Mouse (Mus musculus): Measurements from ENCODE around the gene Galnt2. TPM values are rescaled to one million over a fixed set of nuclear protein-coding genes. Genes with fewer than 3 reads are reported as not detected.

The Galnt2 gene
- 66.1 and 70.0 TPM in 2 replicates for polyA plus RNA-seq (2014; fragmentation: Nextera tagmentation; extraction: Ambion mirVana)

GRCm38 (mm10) chr8:124231176-124231484 lies at the start of gene Galnt2:
Gene Galnt2 (plus strand): TSS chr8:124231391.
- peak; percentile 89 for ATAC-seq (ENCODE audit: low read depth)
- WGBS = 0% methylated on average over 4 of the region's 53 CpGs
- peak; percentile 90 for DNase-seq (ENCODE audit: low spot score)
- Histone ChIP-seq H3K9ac (ENCODE audit: low read depth, low read length) (peak within 1 kb of the TSS; percentile 87), H3K9me3 (ENCODE audit: control insufficient read depth, low read length) (no peaks in the 10 kb centered on the region), H3K27ac (replicated peaks; ENCODE audit: low read depth, low read length) (peak within 1 kb of the TSS; percentile 63; the same call in 1 of the 2 replicates), H3K4me2 (ENCODE audit: low read depth, low read length) (peak within 1 kb of the TSS; percentile 89), H3K27me3 (replicated peaks; ENCODE audit: control insufficient read depth, insufficient read depth, low read length) (no peaks in the 10 kb centered on the region), H3K4me3 (ENCODE audit: low read depth, low read length) (peak within 1 kb of the TSS; percentile 88), H3K36me3 (ENCODE audit: control insufficient read depth, insufficient read depth, low read length) (no peaks in the 10 kb centered on the region), H3K4me1 (ENCODE audit: control insufficient read depth, insufficient read depth, low read length) (peaks cover 8% of the 10 kb centered on the region)

GRCm38 (mm10) chr8:124181751-124182150 lies 49.4 kb upstream of the Galnt2 start:
- Histone ChIP-seq H3K4me2 (ENCODE audit: low read depth, low read length) (no peak overlapping the region), H3K36me3 (ENCODE audit: control insufficient read depth, insufficient read depth, low read length) (no peaks in the 10 kb centered on the region), H3K9ac (ENCODE audit: low read depth, low read length) (no peak overlapping the region), H3K4me1 (ENCODE audit: control insufficient read depth, insufficient read depth, low read length) (peaks cover 3% of the 10 kb centered on the region; the same call in 1 of the 2 replicates), H3K27me3 (replicated peaks; ENCODE audit: control insufficient read depth, insufficient read depth, low read length) (0 out of 2 replicates have a peak, but pooled peaks cover 3% of the 10 kb centered on the region), H3K9me3 (ENCODE audit: control insufficient read depth, low read length) (no peaks in the 10 kb centered on the region), H3K4me3 (ENCODE audit: low read depth, low read length) (no peak overlapping the region), H3K27ac (replicated peaks; ENCODE audit: low read depth, low read length) (no peak overlapping the region)
- no peak for DNase-seq (ENCODE audit: low spot score)
- 78% methylated on average over 5 of the region's 5 CpGs for WGBS
- no peak for ATAC-seq (ENCODE audit: low read depth)

- H3K4me3 ChIP-seq (ENCODE audit: low read depth, low read length) = no peak overlapping the region
- H3K4me2 ChIP-seq (ENCODE audit: low read depth, low read length) = no peak overlapping the region
- DNase-seq (ENCODE audit: low spot score) = peak; percentile 42
- H3K27ac ChIP-seq (replicated peaks; ENCODE audit: low read depth, low read length) = no peak overlapping the region
- 0 out of 2 replicates have a peak, but pooled peaks cover 3% of the 10 kb centered on the region for H3K27me3 ChIP-seq (replicated peaks; ENCODE audit: control insufficient read depth, insufficient read depth, low read length)
- 54% methylated on average over 13 of the region's 13 CpGs for WGBS
- peak; percentile 45; the same call in 1 of the 2 replicates for ATAC-seq (ENCODE audit: low read depth)
- H3K9me3 ChIP-seq (ENCODE audit: control insufficient read depth, low read length) = no peaks in the 10 kb centered on the region
- H3K9ac ChIP-seq (ENCODE audit: low read depth, low read length) = no peak overlapping the region
- no peaks in the 10 kb centered on the region for H3K36me3 ChIP-seq (ENCODE audit: control insufficient read depth, insufficient read depth, low read length)
- peaks cover 3% of the 10 kb centered on the region; the same call in 1 of the 2 replicates for H3K4me1 ChIP-seq (ENCODE audit: control insufficient read depth, insufficient read depth, low read length)
These were observed 49.0 kb upstream of the Galnt2 start for GRCm38 (mm10) chr8:124182224-124182623.

GRCm38 (mm10) chr8:124184078-124184477 lies 47.1 kb upstream of the Galnt2 start:
- Histone ChIP-seq H3K9ac (ENCODE audit: low read depth, low read length) (no peak overlapping the region), H3K27me3 (replicated peaks; ENCODE audit: control insufficient read depth, insufficient read depth, low read length) (0 out of 2 replicates have a peak, but pooled peaks cover 3% of the 10 kb centered on the region), H3K36me3 (ENCODE audit: control insufficient read depth, insufficient read depth, low read length) (no peaks in the 10 kb centered on the region), H3K27ac (replicated peaks; ENCODE audit: low read depth, low read length) (no peak overlapping the region), H3K4me2 (ENCODE audit: low read depth, low read length) (no peak overlapping the region), H3K4me1 (ENCODE audit: control insufficient read depth, insufficient read depth, low read length) (peaks cover 3% of the 10 kb centered on the region; the same call in 1 of the 2 replicates), H3K9me3 (ENCODE audit: control insufficient read depth, low read length) (no peaks in the 10 kb centered on the region), H3K4me3 (ENCODE audit: low read depth, low read length) (no peak overlapping the region)
- WGBS = 60% methylated on average over 3 of the region's 3 CpGs
- DNase-seq (ENCODE audit: low spot score) = peak; percentile 45
- no peak for ATAC-seq (ENCODE audit: low read depth)

GRCm38 (mm10) chr8:124184507-124184906 lies 46.7 kb upstream of the Galnt2 start:
- DNase-seq (ENCODE audit: low spot score) (peak; percentile 51), ATAC-seq (ENCODE audit: low read depth) (peak; percentile 56; the same call in 1 of the 2 replicates)
- Histone ChIP-seq H3K9ac (ENCODE audit: low read depth, low read length) (no peak overlapping the region), H3K27ac (replicated peaks; ENCODE audit: low read depth, low read length) (no peak overlapping the region), H3K27me3 (replicated peaks; ENCODE audit: control insufficient read depth, insufficient read depth, low read length) (0 out of 2 replicates have a peak, but pooled peaks cover 3% of the 10 kb centered on the region), H3K36me3 (ENCODE audit: control insufficient read depth, insufficient read depth, low read length) (no peaks in the 10 kb centered on the region), H3K9me3 (ENCODE audit: control insufficient read depth, low read length) (no peaks in the 10 kb centered on the region), H3K4me3 (ENCODE audit: low read depth, low read length) (no peak overlapping the region), H3K4me2 (ENCODE audit: low read depth, low read length) (no peak overlapping the region), H3K4me1 (ENCODE audit: control insufficient read depth, insufficient read depth, low read length) (peaks cover 3% of the 10 kb centered on the region; the same call in 1 of the 2 replicates)
- 59% methylated on average over 2 of the region's 2 CpGs for WGBS

- ATAC-seq (ENCODE audit: low read depth) = no peak
- Histone ChIP-seq H3K4me2 (ENCODE audit: low read depth, low read length) (no peak overlapping the region), H3K9ac (ENCODE audit: low read depth, low read length) (no peak overlapping the region), H3K27me3 (replicated peaks; ENCODE audit: control insufficient read depth, insufficient read depth, low read length) (0 out of 2 replicates have a peak, but pooled peaks cover 3% of the 10 kb centered on the region), H3K36me3 (ENCODE audit: control insufficient read depth, insufficient read depth, low read length) (no peaks in the 10 kb centered on the region), H3K4me3 (ENCODE audit: low read depth, low read length) (no peak overlapping the region), H3K9me3 (ENCODE audit: control insufficient read depth, low read length) (no peaks in the 10 kb centered on the region), H3K27ac (replicated peaks; ENCODE audit: low read depth, low read length) (no peak overlapping the region), H3K4me1 (ENCODE audit: control insufficient read depth, insufficient read depth, low read length) (peaks cover 3% of the 10 kb centered on the region; the same call in 1 of the 2 replicates)
- peak; percentile 50 for DNase-seq (ENCODE audit: low spot score)
- WGBS = 81% methylated on average over 6 of the region's 6 CpGs
These were observed 46.1 kb upstream of the Galnt2 start for GRCm38 (mm10) chr8:124185081-124185480.

GRCm38 (mm10) chr8:124190388-124190787 lies 40.8 kb upstream of the Galnt2 start:
- Histone ChIP-seq H3K4me2 (ENCODE audit: low read depth, low read length) (no peak overlapping the region), H3K4me1 (ENCODE audit: control insufficient read depth, insufficient read depth, low read length) (no peaks in the 10 kb centered on the region), H3K9ac (ENCODE audit: low read depth, low read length) (no peak overlapping the region), H3K27me3 (replicated peaks; ENCODE audit: control insufficient read depth, insufficient read depth, low read length) (peaks cover 3% of the 10 kb centered on the region; the same call in 1 of the 2 replicates), H3K27ac (replicated peaks; ENCODE audit: low read depth, low read length) (no peak overlapping the region), H3K9me3 (ENCODE audit: control insufficient read depth, low read length) (no peaks in the 10 kb centered on the region), H3K4me3 (ENCODE audit: low read depth, low read length) (no peak overlapping the region), H3K36me3 (ENCODE audit: control insufficient read depth, insufficient read depth, low read length) (no peaks in the 10 kb centered on the region)
- no peak for ATAC-seq (ENCODE audit: low read depth)
- 81% methylated on average over 7 of the region's 7 CpGs for WGBS
- DNase-seq (ENCODE audit: low spot score) = no peak

GRCm38 (mm10) chr8:124192242-124192641 lies 38.9 kb upstream of the Galnt2 start:
- H3K36me3 ChIP-seq (ENCODE audit: control insufficient read depth, insufficient read depth, low read length) = no peaks in the 10 kb centered on the region
- ATAC-seq (ENCODE audit: low read depth) (no peak), DNase-seq (ENCODE audit: low spot score) (no peak)
- no peak overlapping the region for H3K9ac ChIP-seq (ENCODE audit: low read depth, low read length)
- no peak overlapping the region for H3K4me3 ChIP-seq (ENCODE audit: low read depth, low read length)
- no peak overlapping the region for H3K27ac ChIP-seq (replicated peaks; ENCODE audit: low read depth, low read length)
- no peaks in the 10 kb centered on the region for H3K9me3 ChIP-seq (ENCODE audit: control insufficient read depth, low read length)
- H3K4me2 ChIP-seq (ENCODE audit: low read depth, low read length) = no peak overlapping the region
- H3K4me1 ChIP-seq (ENCODE audit: control insufficient read depth, insufficient read depth, low read length) = peaks cover 11% of the 10 kb centered on the region
- 77% methylated on average over 4 of the region's 4 CpGs for WGBS
- no peaks in the 10 kb centered on the region; the same call in 1 of the 2 replicates for H3K27me3 ChIP-seq (replicated peaks; ENCODE audit: control insufficient read depth, insufficient read depth, low read length)

- no peak overlapping the region for H3K4me3 ChIP-seq (ENCODE audit: low read depth, low read length)
- DNase-seq (ENCODE audit: low spot score) = peak; percentile 48
- no peak overlapping the region for H3K9ac ChIP-seq (ENCODE audit: low read depth, low read length)
- H3K9me3 ChIP-seq (ENCODE audit: control insufficient read depth, low read length) = no peaks in the 10 kb centered on the region
- no peak for ATAC-seq (ENCODE audit: low read depth)
- WGBS = 72% methylated on average over 10 of the region's 10 CpGs
- peaks cover 11% of the 10 kb centered on the region for H3K4me1 ChIP-seq (ENCODE audit: control insufficient read depth, insufficient read depth, low read length)
- H3K27me3 ChIP-seq (replicated peaks; ENCODE audit: control insufficient read depth, insufficient read depth, low read length) = no peaks in the 10 kb centered on the region; the same call in 1 of the 2 replicates
- no peaks in the 10 kb centered on the region for H3K36me3 ChIP-seq (ENCODE audit: control insufficient read depth, insufficient read depth, low read length)
- H3K4me2 ChIP-seq (ENCODE audit: low read depth, low read length) = no peak overlapping the region
- H3K27ac ChIP-seq (replicated peaks; ENCODE audit: low read depth, low read length) = no peak overlapping the region
These were observed 38.2 kb upstream of the Galnt2 start for GRCm38 (mm10) chr8:124192976-124193375.
